Mouse (Mus musculus) CD4-positive, CD25-positive, alpha-beta regulatory T cell (primary cell): ENCODE results near the gene Gm45799. TPM values are rescaled to one million over a fixed set of nuclear protein-coding genes. Genes with fewer than 3 reads are reported as not detected.

Experiments
- polyA plus RNA-seq: library from polyadenylated mRNA; unstranded; fragments of 100-300 nt; shearing (Covaris generic); gene quantifications from one replicate; pipeline ENCODE4 v1.2.1, GENCODE M21; 2017

Gm45799 gene
- 11.6 TPM for polyA plus RNA-seq

GRCm38 (mm10) chr7:105640233-105640893 is at the start of gene Gm45799, which contains the start of gene Arfip2:
Gene Gm45799, plus strand, starts transcription at chr7:105640552.
Gene Arfip2, minus strand, starts transcription at chr7:105640416.

DNA sequence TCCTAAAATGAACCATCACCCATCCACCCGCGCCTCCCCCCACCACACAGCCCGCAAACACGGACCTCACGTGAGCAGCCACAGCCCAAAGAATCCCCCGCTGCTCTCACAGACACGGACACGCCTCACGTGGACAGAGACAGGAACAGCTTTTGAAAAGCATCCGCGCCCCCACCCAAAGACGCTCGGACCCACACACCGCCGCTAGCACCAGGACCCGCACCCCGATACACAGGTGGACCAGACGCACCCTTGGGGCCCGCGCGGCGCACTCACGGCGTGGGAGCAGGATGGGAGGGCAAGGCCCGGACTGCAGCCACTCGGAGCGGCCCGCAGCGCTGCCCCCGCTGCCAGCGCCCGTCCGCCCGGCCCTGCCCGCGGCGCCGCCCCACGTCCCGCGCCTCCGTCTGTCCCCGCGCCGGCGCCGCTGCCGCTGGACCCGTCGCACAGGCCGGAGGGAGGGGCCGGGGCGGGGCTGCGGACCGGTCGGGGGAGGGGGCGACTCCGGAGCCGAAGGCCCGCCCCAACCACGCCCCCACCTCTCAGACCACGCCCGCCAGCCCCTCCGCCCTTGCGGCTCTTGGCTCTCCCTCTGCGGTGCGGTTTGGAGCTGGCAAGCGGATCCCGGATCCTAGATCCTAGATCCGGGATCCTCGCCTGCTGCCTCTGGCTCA is 7.1 kb upstream of the Gm45799 start, which contains the start of gene Trim3:
Trim3 (minus strand) TSS at position 445 of the 674 bp plus-strand sequence.

DNA sequence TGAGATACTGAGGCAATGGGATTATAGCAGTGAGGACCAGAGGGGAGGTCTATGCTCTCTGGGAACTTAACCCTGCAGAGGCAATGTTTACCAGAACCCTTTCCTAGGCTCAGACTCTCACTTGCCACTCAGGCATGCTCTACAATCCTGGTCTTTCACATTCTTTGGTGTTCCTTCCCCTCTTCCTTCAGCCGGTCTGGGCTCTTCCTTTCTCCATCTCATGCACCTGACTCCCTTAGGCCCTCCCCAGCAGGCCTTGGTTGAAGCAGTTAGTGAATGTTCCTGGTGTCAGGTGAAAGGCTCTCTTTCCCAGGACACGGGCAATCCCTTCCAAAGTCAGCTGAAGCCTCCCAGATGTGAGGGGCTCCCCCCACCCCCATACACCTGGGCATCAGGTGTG is 596 bp upstream of the Gm45799 start, which contains the start of gene Timm10b:
Timm10b (plus strand) TSS at position 301 of the 400 bp plus-strand sequence.

GRCm38 (mm10) chr7:105650639-105651435 is 10.5 kb downstream of the Gm45799 start, which contains the start of gene Dnhd1:
Gene Dnhd1, plus strand, starts transcription at chr7:105650827.

Other genes starting within 250 kb of the Gm45799 start
- 36.8 TPM for gene Fam160a2, start 240.5 kb upstream of the Gm45799 start, polyA plus RNA-seq
- gene Cnga4, start 236.0 kb upstream of the Gm45799 start, polyA plus RNA-seq = not detected
- not detected for gene Cckbr, start 214.8 kb upstream of the Gm45799 start, polyA plus RNA-seq
- 0.12 TPM for gene Cavin3, start 158.3 kb upstream of the Gm45799 start, polyA plus RNA-seq
- gene Smpd1, start 86.2 kb upstream of the Gm45799 start, polyA plus RNA-seq = 37.2 TPM
- 3.9 TPM for gene Apbb1, start 58.9 kb upstream of the Gm45799 start, polyA plus RNA-seq
- not detected for gene Hpx, start 40.4 kb upstream of the Gm45799 start, polyA plus RNA-seq
- 13.4 TPM for gene Trim3, start 7.0 kb upstream of the Gm45799 start, polyA plus RNA-seq
- 209 TPM for gene Timm10b, start 496 bp upstream of the Gm45799 start, polyA plus RNA-seq
- gene Arfip2, start 136 bp upstream of the Gm45799 start, polyA plus RNA-seq = 22.9 TPM
- 2.3 TPM for gene Dnhd1, start 10.3 kb downstream of the Gm45799 start, polyA plus RNA-seq
- gene Ilk, start 96.0 kb downstream of the Gm45799 start, polyA plus RNA-seq = 257 TPM
- gene Rrp8, start 96.8 kb downstream of the Gm45799 start, polyA plus RNA-seq = 39.5 TPM
- 355 TPM for gene Taf10, start 103.8 kb downstream of the Gm45799 start, polyA plus RNA-seq
- 117 TPM for gene Tpp1, start 111.7 kb downstream of the Gm45799 start, polyA plus RNA-seq
- 0.08 TPM for gene Dchs1, start 147.1 kb downstream of the Gm45799 start, polyA plus RNA-seq
- 137 TPM for gene Mrpl17, start 170.5 kb downstream of the Gm45799 start, polyA plus RNA-seq